Mouse (Mus musculus) cortical plate, adult 2 months (tissue): ENCODE results near the gene Ccnb1ip1.

Source experiments
- CTCF ChIP-seq: fragments of 200-500 bp; IDR thresholded peaks from 2 replicates; pipeline ENCODE4 v1.5.1; 2011; ENCODE audit warnings: mild to moderate bottlenecking, control low read depth, low read length; ENCODE audit not compliant: insufficient read depth; ENCODE audit errors: extremely low read depth
- POLR2A ChIP-seq: fragments of 200-500 bp; IDR thresholded peaks from 2 replicates; pipeline ENCODE4 v1.6.1; 2011; ENCODE audit warnings: mild to moderate bottlenecking, low read length, control low read depth; ENCODE audit not compliant: insufficient read depth; ENCODE audit errors: extremely low read depth

DNA sequence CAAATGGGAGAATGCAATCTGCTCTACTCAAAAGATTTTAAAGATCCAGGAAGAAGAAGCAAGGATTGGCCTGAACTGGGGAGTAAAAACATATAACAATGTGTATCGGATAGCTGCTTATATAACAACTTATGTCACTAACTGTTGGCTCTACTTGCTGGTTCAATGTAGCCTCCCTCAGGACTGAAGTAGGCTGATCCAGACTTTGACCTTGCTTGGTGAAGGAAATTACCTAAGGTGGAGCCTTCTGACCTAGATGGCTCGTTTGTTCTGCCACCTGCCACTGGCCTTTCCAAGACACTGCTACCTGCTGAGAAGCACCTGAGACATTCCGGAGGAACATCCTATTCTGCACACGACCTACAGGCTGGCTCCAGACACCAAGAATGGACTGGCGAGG, 48.3 kb upstream of the Ccnb1ip1 start:
- no peak for TF ChIP-seq CTCF
- TF ChIP-seq POLR2A, result no peak
